Mouse (Mus musculus) MEL (cell line): ENCODE measurements around the gene Catsperz. TPM values are rescaled to one million over a fixed set of nuclear protein-coding genes. Genes with fewer than 3 reads are reported as not detected.

Experiments
- DNase-seq: peaks from one replicate; pipeline ENCODE4 v3.0.0; 2011; ENCODE audit warnings: low read depth, low spot score
- H3K27ac ChIP-seq: 2 replicates; pipeline ENCODE4 v1.5.1; 2012; ENCODE audit warnings: low read depth, mild to moderate bottlenecking, control low read depth, low read length, moderate library complexity; ENCODE audit not compliant: control insufficient read depth
- H3K27me3 ChIP-seq, 2 experiments: fragments of 150-350 bp in 1 of 2; sonication (generic) in 1 of 2; 2 replicates each; pipeline ENCODE4 v1.6.1; 2012; ENCODE audit warnings: low read length in 2 of 2, mild to moderate bottlenecking in 2 of 2, improper control_type of control experiment in 1 of 2, moderate library complexity in 1 of 2; ENCODE audit not compliant: insufficient read depth in 2 of 2, control insufficient read depth in 1 of 2
- H3K36me3 ChIP-seq, 2 experiments: 2 replicates each; pipeline ENCODE4 v1.6.1; 2012 to 2014; ENCODE audit warnings: low read length in 2 of 2, improper control_type of control experiment in 1 of 2, inconsistent platforms in 1 of 2, mild to moderate bottlenecking in 1 of 2; ENCODE audit not compliant: insufficient read depth in 2 of 2, control insufficient read depth in 1 of 2
- H3K4me1 ChIP-seq, 2 experiments: fragments of 150-350 bp in 1 of 2; sonication (generic) in 1 of 2; 2 replicates each; pipeline ENCODE4 v1.6.1; 2012; ENCODE audit warnings: low read length in 2 of 2, improper control_type of control experiment in 1 of 2, mild to moderate bottlenecking in 1 of 2; ENCODE audit not compliant: insufficient read depth in 2 of 2, control insufficient read depth in 1 of 2
- H3K4me3 ChIP-seq, 2 experiments: fragments of 150-350 bp in 1 of 2; sonication (generic) in 1 of 2; 2 replicates each; pipeline ENCODE4 v1.5.1; 2012; ENCODE audit warnings: low read depth in 2 of 2, low read length in 2 of 2, mild to moderate bottlenecking in 2 of 2, moderate library complexity in 2 of 2, control low read depth in 1 of 2, improper control_type of control experiment in 1 of 2; ENCODE audit not compliant: control insufficient read depth in 1 of 2, insufficient read depth in 1 of 2
- H3K79me2 ChIP-seq: 2 replicates; pipeline ENCODE4 v1.6.1; 2012; ENCODE audit warnings: mild to moderate bottlenecking, low read length, moderate library complexity; ENCODE audit not compliant: control insufficient read depth, poor library complexity, insufficient read depth
- H3K9ac ChIP-seq: 2 replicates; pipeline ENCODE4 v1.6.1; 2012; ENCODE audit warnings: low read depth, mild to moderate bottlenecking, control low read depth, low read length, moderate library complexity; ENCODE audit not compliant: control insufficient read depth, poor library complexity, severe bottlenecking
- H3K9me3 ChIP-seq: fragments of 150-350 bp; sonication (generic); replicated peaks from 2 replicates; pipeline ENCODE4 v1.6.1; 2012; ENCODE audit warnings: mild to moderate bottlenecking, low read length, improper control_type of control experiment, moderate library complexity; ENCODE audit not compliant: insufficient read depth
- CHD1 ChIP-seq: IDR thresholded peaks from 2 replicates; pipeline ENCODE4 v1.6.1; 2012; ENCODE audit warnings: low read depth, mild to moderate bottlenecking, inconsistent platforms, low read length, improper control_type of control experiment
- CTCF ChIP-seq, 3 experiments: IDR thresholded peaks in 2 of 3; conservative IDR thresholded peaks in 1 of 3; 2 replicates each; pipeline ENCODE4 v1.5.1; 2011 to 2012; ENCODE audit warnings: low read length in 3 of 3, low read depth in 2 of 3, mild to moderate bottlenecking in 2 of 3, improper control_type of control experiment in 1 of 3, inconsistent platforms in 1 of 3, mixed read lengths in 1 of 3, moderate library complexity in 1 of 3; ENCODE audit not compliant: control insufficient read depth in 1 of 3, insufficient read depth in 1 of 3, poor library complexity in 1 of 3, severe bottlenecking in 1 of 3
- ELF1 ChIP-seq: IDR thresholded peaks from 2 replicates; pipeline ENCODE4 v1.6.1; 2014; ENCODE audit warnings: low read depth, mild to moderate bottlenecking, inconsistent platforms, low read length, improper control_type of control experiment, moderate library complexity
- EP300 ChIP-seq, 2 experiments: IDR thresholded peaks; 2 replicates each; pipeline ENCODE4 v1.6.1; 2011; ENCODE audit warnings: improper control_type of control experiment in 2 of 2, low read length in 2 of 2, low read depth in 1 of 2, mild to moderate bottlenecking in 1 of 2
- GABPA ChIP-seq: IDR thresholded peaks from 2 replicates; pipeline ENCODE4 v1.6.1; 2012; ENCODE audit warnings: low read depth, mild to moderate bottlenecking, inconsistent platforms, low read length, improper control_type of control experiment, moderate library complexity
- GATA1 ChIP-seq: IDR thresholded peaks from 2 replicates; pipeline ENCODE4 v1.6.1; 2011; ENCODE audit warnings: low read depth, low read length, improper control_type of control experiment
- KAT2A ChIP-seq: conservative IDR thresholded peaks from 2 replicates; pipeline ENCODE4 v1.6.1; 2012; ENCODE audit warnings: low read depth, low read length, improper control_type of control experiment, inconsistent platforms
- MAFK ChIP-seq: IDR thresholded peaks from 2 replicates; pipeline ENCODE4 v1.6.1; 2011; ENCODE audit warnings: low read depth, mild to moderate bottlenecking, low read length, improper control_type of control experiment, borderline replicate concordance
- MAX ChIP-seq: IDR thresholded peaks from 2 replicates; pipeline ENCODE4 v1.6.1; 2011; ENCODE audit warnings: low read length, improper control_type of control experiment
- MEF2A ChIP-seq: IDR thresholded peaks from 2 replicates; pipeline ENCODE4 v1.6.1; 2014; ENCODE audit warnings: low read depth, mild to moderate bottlenecking, inconsistent platforms, low read length, improper control_type of control experiment; ENCODE audit not compliant: poor library complexity, insufficient replicate concordance, severe bottlenecking; ENCODE audit errors: extremely low read depth
- MXI1 ChIP-seq: IDR thresholded peaks from 2 replicates; pipeline ENCODE4 v1.6.1; 2011; ENCODE audit warnings: mild to moderate bottlenecking, low read depth, low read length, improper control_type of control experiment
- MYB ChIP-seq: IDR thresholded peaks from 2 replicates; pipeline ENCODE4 v1.6.1; 2011; ENCODE audit warnings: mild to moderate bottlenecking, low read depth, low read length, improper control_type of control experiment
- MYC ChIP-seq: IDR thresholded peaks from 2 replicates; pipeline ENCODE4 v1.6.1; 2011; ENCODE audit warnings: low read depth, mild to moderate bottlenecking, low read length, improper control_type of control experiment, moderate library complexity
- NELFE ChIP-seq: IDR thresholded peaks from 2 replicates; pipeline ENCODE4 v1.6.1; 2011; ENCODE audit warnings: low read depth, low read length, improper control_type of control experiment
- RAD21 ChIP-seq: IDR thresholded peaks from 2 replicates; pipeline ENCODE4 v1.6.1; 2011; ENCODE audit warnings: mild to moderate bottlenecking, low read depth, low read length, improper control_type of control experiment
- TBP ChIP-seq: IDR thresholded peaks from 2 replicates; pipeline ENCODE4 v1.8.0; 2011; ENCODE audit warnings: low read depth, low read length, improper control_type of control experiment
- USF1 ChIP-seq: IDR thresholded peaks from 2 replicates; pipeline ENCODE4 v1.6.1; 2014; ENCODE audit warnings: low read depth, mild to moderate bottlenecking, inconsistent platforms, low read length, improper control_type of control experiment, moderate library complexity
- USF2 ChIP-seq, 2 experiments: IDR thresholded peaks; 2 replicates each; pipeline ENCODE4 v1.6.1; 2011 to 2012; ENCODE audit warnings: improper control_type of control experiment in 2 of 2, low read length in 2 of 2, borderline replicate concordance in 1 of 2, inconsistent platforms in 1 of 2, low read depth in 1 of 2, mild to moderate bottlenecking in 1 of 2; ENCODE audit not compliant: insufficient read depth in 1 of 2
- ZC3H11A ChIP-seq: IDR thresholded peaks from 2 replicates; pipeline ENCODE4 v1.6.1; 2012; ENCODE audit warnings: low read depth, mild to moderate bottlenecking, inconsistent platforms, low read length, improper control_type of control experiment
- ZKSCAN1 ChIP-seq: IDR thresholded peaks from 2 replicates; pipeline ENCODE4 v1.6.1; 2012; ENCODE audit warnings: low read depth, mild to moderate bottlenecking, inconsistent platforms, low read length, improper control_type of control experiment, moderate library complexity
- ZNF384 ChIP-seq: IDR thresholded peaks from 2 replicates; pipeline ENCODE4 v1.6.1; 2012; ENCODE audit warnings: low read depth, mild to moderate bottlenecking, inconsistent platforms, low read length, improper control_type of control experiment
- polyA plus RNA-seq, 2 experiments: library from polyadenylated mRNA; stranded (reverse) in 1 of 2; unstranded in 1 of 2; fragments of >175 nt in 1 of 2; fragments of >200 nt in 1 of 2; gene quantifications; 2 replicates each; pipeline versions ENCODE4 v1.2.1 to v1.2.4; 2012; ENCODE audit warnings: low replicate concordance in 2 of 2, low read depth in 1 of 2; ENCODE audit not compliant: insufficient read length in 2 of 2, insufficient read depth in 1 of 2, missing spikeins in 1 of 2
- total RNA-seq: library from RNA; depleted of rRNA; stranded (reverse); fragments of 300-350 nt; gene quantifications from 2 replicates; pipeline ENCODE4 v1.2.3, GENCODE M21; 2012

Gene Catsperz
- total and polyA plus RNA-seq, 3 experiments, result 0.65 to 2.4 TPM; not detected in 1

GRCm38 (mm10) chr19:6926559-6927255 is 1.5 kb upstream of the Catsperz start:
- Histone ChIP-seq H3K9me3 (no peaks in the 10 kb centered on the region), H3K27ac (no peak overlapping the region), H3K79me2 (no peaks in the 10 kb centered on the region; the same call in 1 of the 2 replicates), H3K9ac (no peak overlapping the region), H3K4me1 (peaks cover 0 to 10% of the 10 kb centered on the region in 2 experiments; a peak in 1 of 4 replicates), H3K36me3 (peaks cover 0 to 3% of the 10 kb centered on the region in 2 experiments; a peak in 1 of 4 replicates), H3K27me3 (no peaks in the 10 kb centered on the region), H3K4me3 (no peak overlapping the region)
- DNase-seq, result no peak
- TF ChIP-seq USF2 (IDR thresholded peaks at IDR 0.05; ENCODE audit: borderline replicate concordance in 1 of 2, insufficient read depth in 1 of 2, low read depth in 1 of 2, low read length in 2 of 2) (no peak), MAFK (no peak), MAX (no peak), KAT2A (no peak), ELF1 (no peak), ZNF384 (no peak), MYC (no peak), USF1 (no peak)

DNA sequence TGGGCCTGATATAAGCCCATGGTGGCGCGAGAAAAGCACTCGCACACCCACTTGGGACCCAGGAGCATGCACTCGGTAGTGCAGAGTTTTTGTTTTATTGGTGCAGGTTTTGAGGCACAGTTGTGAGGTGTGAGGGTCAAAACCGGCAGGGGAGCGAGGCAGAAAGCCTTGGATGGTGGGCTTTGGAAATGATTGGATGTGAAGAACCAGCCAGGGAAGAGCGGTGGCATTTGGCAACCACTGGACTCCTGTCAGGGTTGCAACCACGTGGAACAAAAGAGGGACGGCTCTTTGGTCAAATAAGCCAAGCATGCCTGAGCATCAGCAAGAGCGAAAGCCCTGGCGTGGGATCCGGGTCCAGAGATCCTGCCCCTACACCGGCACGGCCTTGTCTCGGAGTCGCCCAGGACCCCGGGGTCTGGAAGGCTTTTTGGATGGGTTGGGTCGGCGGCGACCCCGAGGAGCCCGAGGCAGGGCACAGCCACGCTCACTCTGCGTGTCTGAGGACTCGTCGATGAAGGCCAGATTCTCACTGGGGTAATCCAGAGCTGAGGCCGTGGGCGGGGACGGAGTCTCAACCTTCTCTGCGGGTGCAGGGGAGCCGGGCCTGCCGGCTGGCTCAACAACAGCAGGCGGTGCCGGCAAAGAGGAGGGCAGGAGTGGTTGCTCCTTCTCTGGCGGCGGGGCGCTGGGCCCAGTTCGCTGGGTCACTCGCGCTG is 590 bp upstream of the Catsperz start:
- H3K27me3 ChIP-seq, result no peaks in the 10 kb centered on the region
- no peak overlapping the region for H3K9ac ChIP-seq

More for the DNA sequence above, 590 bp upstream of the Catsperz start:
- H3K4me1 ChIP-seq, result peaks cover 0 to 10% of the 10 kb centered on the region in 2 experiments; a peak in 1 of 4 replicates
- peaks cover 5% of the 10 kb centered on the region for H3K79me2 ChIP-seq
- no peaks in the 10 kb centered on the region for H3K9me3 ChIP-seq
- TF ChIP-seq USF1 (no peak), RAD21 (no peak), MXI1 (no peak), MEF2A (no peak), CHD1 (no peak), TBP (no peak), CTCF (IDR thresholded peaks at IDR 0.05 in 2 of 3, conservative IDR thresholded peaks at IDR 0.05 in 1 of 3; ENCODE audit: control insufficient read depth in 1 of 3, insufficient read depth in 1 of 3, low read depth in 2 of 3, low read length in 3 of 3, poor library complexity in 1 of 3, severe bottlenecking in 1 of 3) (no peak), GATA1 (no peak), GABPA (no peak), ZKSCAN1 (no peak), NELFE (no peak), ZC3H11A (no peak), EP300 (IDR thresholded peaks at IDR 0.05; ENCODE audit: low read depth in 1 of 2, low read length in 2 of 2) (no peak), MAX (no peak), MYB (no peak)
- no peak overlapping the region for H3K27ac ChIP-seq
- no peak for DNase-seq
- H3K4me3 ChIP-seq, result no peak overlapping the region
- peaks cover 0 to 3% of the 10 kb centered on the region in 2 experiments; a peak in 1 of 4 replicates for H3K36me3 ChIP-seq
